Mouse (Mus musculus): ENCODE measurements around the gene Npat.

The Npat gene

GRCm38 (mm10) chr9:53536558-53537320, at the start of gene Npat, which contains the start of gene Atm:
Npat (plus strand) TSS chr9:53537047.
Atm (minus strand) TSS chr9:53536740.
- DNase-seq = peak; percentile 100

- no peak for DNase-seq
Measured at GRCm38 (mm10) chr9:53508053-53508452, 28.8 kb upstream of the Npat start.

- DNase-seq = no peak
Measured at GRCm38 (mm10) chr9:53514091-53514490, 22.8 kb upstream of the Npat start.

- DNase-seq = no peak
Measured at GRCm38 (mm10) chr9:53517373-53518009, 19.4 kb upstream of the Npat start.

- DNase-seq = peak; percentile 1 to 22
Measured at GRCm38 (mm10) chr9:53535416-53536320, 1.2 kb upstream of the Npat start.

- DNase-seq = no peak
Measured at GRCm38 (mm10) chr9:53537336-53537965, 604 bp downstream of the Npat start.

GRCm38 (mm10) chr9:53570662-53571061, 33.8 kb downstream of the Npat start:
- no peak for DNase-seq

GRCm38 (mm10) chr9:53572516-53573307, 35.9 kb downstream of the Npat start:
- no peak for DNase-seq

GRCm38 (mm10) chr9:53575721-53576120, 38.9 kb downstream of the Npat start:
- no peak for DNase-seq

- DNase-seq = no peak
Measured at GRCm38 (mm10) chr9:53581870-53582269, 45.0 kb downstream of the Npat start.

- DNase-seq = peak; percentile 28 to 46
Measured at GRCm38 (mm10) chr9:53594764-53595163, 57.9 kb downstream of the Npat start.

- DNase-seq = no peak
Measured at GRCm38 (mm10) chr9:53596971-53597600, 60.2 kb downstream of the Npat start.

GRCm38 (mm10) chr9:53598631-53599030, 61.8 kb downstream of the Npat start:
- no peak for DNase-seq

- DNase-seq = no peak
Measured at GRCm38 (mm10) chr9:53601541-53601940, 64.7 kb downstream of the Npat start.

GRCm38 (mm10) chr9:53603384-53603783, 66.5 kb downstream of the Npat start:
- DNase-seq = no peak

- no peak for DNase-seq
Measured at GRCm38 (mm10) chr9:53603849-53604248, 67.0 kb downstream of the Npat start.

GRCm38 (mm10) chr9:53604954-53605353, 68.1 kb downstream of the Npat start:
- DNase-seq = no peak

GRCm38 (mm10) chr9:53607192-53607591, 70.3 kb downstream of the Npat start:
- DNase-seq = no peak

- DNase-seq = no peak
Measured at GRCm38 (mm10) chr9:53607816-53608215, 71.0 kb downstream of the Npat start.

- DNase-seq = no peak
Measured at GRCm38 (mm10) chr9:53609306-53609967, 72.6 kb downstream of the Npat start.

Measured in thymus, adult 18-20 months (tissue).